Mouse (Mus musculus) lung, postnatal 0 days (tissue): ENCODE data around the gene Ell2.

ENCODE experiments used
- CTCF ChIP-seq: IDR thresholded peaks from 2 replicates; pipeline ENCODE4 v1.5.1; 2016; ENCODE audit warnings: antibody characterized with exemption, mild to moderate bottlenecking
- EP300 ChIP-seq: IDR thresholded peaks from 2 replicates; pipeline ENCODE4 v1.6.1; 2016; ENCODE audit warnings: antibody characterized with exemption, mild to moderate bottlenecking, control low read depth

DNA sequence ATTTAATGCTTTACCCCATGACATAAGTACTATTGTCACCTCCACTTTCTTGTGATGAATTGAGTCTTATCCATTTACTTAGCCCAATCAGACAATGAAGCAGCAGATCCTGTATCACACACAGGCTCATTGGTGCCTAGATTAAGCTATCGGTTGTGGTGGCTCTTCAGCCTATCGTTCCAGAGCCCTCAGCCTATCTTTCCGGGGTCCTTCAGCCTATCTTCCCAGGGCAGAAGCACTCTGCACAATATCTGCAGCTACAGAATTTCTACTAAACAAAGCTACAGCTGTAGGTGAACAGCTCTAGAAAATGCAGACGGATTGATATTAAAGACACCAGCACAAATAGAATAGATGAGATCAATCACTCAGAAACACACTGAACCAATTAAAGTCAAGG lies 19.6 kb upstream of the Ell2 start:
- TF ChIP-seq CTCF (no peak), EP300 (no peak)
